Mouse (Mus musculus): ENCODE results near the gene Fbxo34. TPM values are rescaled to one million over a fixed set of nuclear protein-coding genes. Genes with fewer than 3 reads are reported as not detected.

Fbxo34 gene
- polyA plus RNA-seq, 1 experiment from 2014 or later: 26.4 TPM

GRCm38 (mm10) chr14:47444907-47445306 lies 5.3 kb upstream of the Fbxo34 start:
- no peak overlapping the region for H3K4me3 ChIP-seq
- 81% methylated on average over 2 of the region's 2 CpGs for WGBS
- H3K9ac ChIP-seq (replicated peaks): no peak overlapping the region
- no peak overlapping the region for H3K4me2 ChIP-seq (replicated peaks)
- peaks cover 12% of the 10 kb centered on the region for H3K9me3 ChIP-seq
- ATAC-seq (ENCODE audit: low FRiP score, low read depth): no peak
- no peaks in the 10 kb centered on the region for H3K27me3 ChIP-seq
- no peaks in the 10 kb centered on the region for H3K4me1 ChIP-seq
- no peaks in the 10 kb centered on the region for H3K36me3 ChIP-seq
- no peak overlapping the region for H3K27ac ChIP-seq (replicated peaks)

GRCm38 (mm10) chr14:47445331-47446095 lies 4.7 kb upstream of the Fbxo34 start:
- no peak for ATAC-seq (ENCODE audit: low FRiP score, low read depth)
- no peak overlapping the region for H3K4me2 ChIP-seq (replicated peaks)
- peaks cover 6% of the 10 kb centered on the region for H3K9me3 ChIP-seq
- H3K27me3 ChIP-seq: no peaks in the 10 kb centered on the region
- H3K4me1 ChIP-seq: no peaks in the 10 kb centered on the region
- no peak overlapping the region for H3K4me3 ChIP-seq
- no peaks in the 10 kb centered on the region for H3K36me3 ChIP-seq
- H3K9ac ChIP-seq (replicated peaks): no peak overlapping the region
- WGBS: 78% methylated on average over 9 of the region's 9 CpGs
- no peak overlapping the region for H3K27ac ChIP-seq (replicated peaks)

- WGBS: 82% methylated on average over 4 of the region's 4 CpGs
Observed at GRCm38 (mm10) chr14:47459556-47459955, 9.3 kb downstream of the Fbxo34 start.

DNA sequence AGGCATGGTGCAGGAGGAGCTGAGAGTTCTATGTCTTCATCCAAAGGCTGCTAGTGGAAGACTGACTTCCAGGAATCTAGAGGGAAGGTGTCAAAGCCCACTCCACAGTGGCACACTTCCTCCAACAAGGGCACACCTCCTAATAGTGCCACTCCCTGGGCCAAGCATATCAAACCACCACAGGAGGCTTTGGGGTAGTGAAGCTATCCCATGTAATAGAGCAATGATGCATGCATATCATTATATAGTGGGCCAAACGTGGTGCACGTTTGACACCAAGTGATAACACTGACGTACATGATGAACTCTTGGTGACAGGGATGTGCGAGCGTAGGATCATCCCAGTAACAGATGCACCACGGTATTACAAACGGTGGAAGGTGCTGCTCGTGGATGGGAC lies 11.8 kb downstream of the Fbxo34 start:
- no peak overlapping the region for H3K4me2 ChIP-seq (replicated peaks)
- no peaks in the 10 kb centered on the region for H3K4me1 ChIP-seq
- H3K27ac ChIP-seq (replicated peaks): no peak overlapping the region
- no peaks in the 10 kb centered on the region for H3K9me3 ChIP-seq
- ATAC-seq (ENCODE audit: low FRiP score, low read depth): no peak
- H3K36me3 ChIP-seq: no peaks in the 10 kb centered on the region
- WGBS: 94% methylated on average over 8 of the region's 8 CpGs
- H3K27me3 ChIP-seq: no peaks in the 10 kb centered on the region
- no peak overlapping the region for H3K9ac ChIP-seq (replicated peaks)
- H3K4me3 ChIP-seq: no peak overlapping the region

More at GRCm38 (mm10) chr14:47459556-47459955, 9.3 kb downstream of the Fbxo34 start:
- Histone ChIP-seq H3K36me3 (no peaks in the 10 kb centered on the region), H3K27me3 (no peaks in the 10 kb centered on the region), H3K27ac (replicated peaks) (no peak overlapping the region), H3K4me2 (replicated peaks) (no peak overlapping the region), H3K9ac (replicated peaks) (no peak overlapping the region), H3K9me3 (no peaks in the 10 kb centered on the region), H3K4me1 (no peaks in the 10 kb centered on the region), H3K4me3 (no peak overlapping the region)
- ATAC-seq (ENCODE audit: low FRiP score, low read depth): no peak

DNA sequence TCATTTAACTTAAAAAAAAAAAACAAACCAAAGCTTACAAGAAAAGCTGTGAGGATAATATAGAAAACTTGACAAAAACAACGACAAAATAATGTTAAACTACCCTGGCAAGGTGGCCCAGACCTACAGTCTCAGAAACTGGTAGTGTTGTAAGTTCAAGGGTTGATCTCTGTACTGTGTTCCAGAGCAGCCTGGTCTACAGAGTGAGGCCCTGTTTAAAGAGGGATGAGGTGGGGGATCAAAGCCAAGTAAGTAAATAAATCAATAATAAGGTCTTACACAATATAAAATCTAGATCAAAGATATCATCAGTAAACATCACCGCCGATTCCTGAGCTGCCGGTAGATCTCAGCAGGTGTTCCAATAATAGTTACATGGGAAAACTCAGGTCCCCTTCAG lies 12.2 kb downstream of the Fbxo34 start:
- Histone ChIP-seq H3K27me3 (no peaks in the 10 kb centered on the region), H3K9ac (replicated peaks) (no peak overlapping the region), H3K4me1 (no peaks in the 10 kb centered on the region), H3K36me3 (no peaks in the 10 kb centered on the region), H3K4me2 (replicated peaks) (no peak overlapping the region), H3K4me3 (no peak overlapping the region), H3K27ac (replicated peaks) (no peak overlapping the region), H3K9me3 (no peaks in the 10 kb centered on the region)
- 83% methylated on average over 4 of the region's 4 CpGs for WGBS
- no peak for ATAC-seq (ENCODE audit: low FRiP score, low read depth)

GRCm38 (mm10) chr14:47462877-47463460 lies 12.7 kb downstream of the Fbxo34 start:
- Histone ChIP-seq H3K27ac (replicated peaks) (no peak overlapping the region), H3K9ac (replicated peaks) (no peak overlapping the region), H3K4me2 (replicated peaks) (no peak overlapping the region), H3K4me3 (no peak overlapping the region), H3K4me1 (no peaks in the 10 kb centered on the region), H3K36me3 (no peaks in the 10 kb centered on the region), H3K9me3 (no peaks in the 10 kb centered on the region), H3K27me3 (no peaks in the 10 kb centered on the region)
- WGBS: 88% methylated on average over 9 of the region's 9 CpGs
- ATAC-seq (ENCODE audit: low FRiP score, low read depth): no peak

- WGBS: 85% methylated on average over 10 of the region's 10 CpGs
- no peak for ATAC-seq (ENCODE audit: low FRiP score, low read depth)
- Histone ChIP-seq H3K36me3 (no peaks in the 10 kb centered on the region), H3K4me3 (no peak overlapping the region), H3K9ac (replicated peaks) (no peak overlapping the region), H3K27me3 (no peaks in the 10 kb centered on the region), H3K27ac (replicated peaks) (no peak overlapping the region), H3K4me2 (replicated peaks) (no peak overlapping the region), H3K9me3 (no peaks in the 10 kb centered on the region), H3K4me1 (no peaks in the 10 kb centered on the region)
Observed at GRCm38 (mm10) chr14:47464426-47464825, 14.2 kb downstream of the Fbxo34 start.

GRCm38 (mm10) chr14:47465468-47466175 lies 15.4 kb downstream of the Fbxo34 start:
- H3K4me3 ChIP-seq: no peak overlapping the region
- no peak overlapping the region for H3K4me2 ChIP-seq (replicated peaks)
- no peak overlapping the region for H3K9ac ChIP-seq (replicated peaks)
- no peaks in the 10 kb centered on the region for H3K9me3 ChIP-seq
- 64% methylated on average over 7 of the region's 7 CpGs for WGBS
- no peak for ATAC-seq (ENCODE audit: low FRiP score, low read depth)
- H3K27ac ChIP-seq (replicated peaks): no peak overlapping the region
- no peaks in the 10 kb centered on the region for H3K36me3 ChIP-seq
- no peaks in the 10 kb centered on the region for H3K27me3 ChIP-seq
- H3K4me1 ChIP-seq: no peaks in the 10 kb centered on the region

GRCm38 (mm10) chr14:47472359-47472742 lies 22.1 kb downstream of the Fbxo34 start:
- Histone ChIP-seq H3K4me2 (replicated peaks) (peak overlapping the region; percentile 78), H3K27me3 (no peaks in the 10 kb centered on the region), H3K9me3 (no peaks in the 10 kb centered on the region), H3K9ac (replicated peaks) (peak overlapping the region; percentile 97), H3K27ac (replicated peaks) (peak overlapping the region; percentile 90), H3K4me1 (peaks cover 10% of the 10 kb centered on the region), H3K36me3 (no peaks in the 10 kb centered on the region), H3K4me3 (peak overlapping the region; percentile 99)
- peak; percentile 97 for ATAC-seq (ENCODE audit: low FRiP score, low read depth)
- 0% methylated on average over 39 of the region's 40 CpGs for WGBS

DNA sequence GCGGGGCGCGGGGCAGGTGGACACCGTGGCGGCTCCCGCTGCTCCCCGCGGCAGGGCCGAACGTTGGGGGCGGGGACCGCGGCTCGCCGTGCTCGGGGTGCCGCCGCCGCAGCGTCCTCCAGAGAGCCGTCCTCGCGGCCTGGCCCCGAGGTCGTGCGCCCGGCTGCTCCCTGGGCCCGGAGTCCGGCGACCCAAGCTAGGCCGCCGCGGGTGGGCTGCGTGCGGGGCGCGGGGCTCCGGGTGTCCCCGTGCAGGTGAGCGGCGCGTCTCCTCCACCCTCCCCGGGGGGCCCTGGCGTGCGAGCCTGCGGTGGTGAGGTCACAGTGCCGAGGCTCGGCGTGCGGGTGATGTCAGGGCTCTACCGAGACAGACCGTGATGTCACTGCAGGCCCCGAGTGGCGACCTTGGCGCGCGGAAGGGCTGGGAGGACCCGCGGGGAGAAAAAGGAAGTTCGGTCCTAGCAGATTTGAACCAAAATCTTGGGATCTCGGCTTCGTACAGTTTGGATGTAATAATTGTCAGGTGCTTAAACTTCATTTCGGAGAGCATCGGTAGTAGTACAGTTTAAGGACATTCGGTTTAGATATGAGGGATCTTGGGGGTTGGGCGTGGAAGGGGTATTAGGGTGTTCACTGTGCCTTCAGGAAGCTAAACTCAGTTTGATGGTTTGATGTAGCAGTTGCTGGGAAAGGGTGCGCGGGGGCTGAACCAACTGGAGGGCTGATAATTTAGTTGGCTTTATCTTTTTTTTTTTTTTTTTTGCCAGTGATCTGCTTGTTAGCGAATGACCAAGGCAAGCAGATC lies 22.7 kb downstream of the Fbxo34 start:
- Histone ChIP-seq H3K36me3 (no peaks in the 10 kb centered on the region), H3K9ac (replicated peaks) (peak overlapping the region; percentile 97), H3K4me3 (peak overlapping the region; percentile 99), H3K27ac (replicated peaks) (peak overlapping the region; percentile 90), H3K9me3 (no peaks in the 10 kb centered on the region), H3K4me2 (replicated peaks) (peak overlapping the region; percentile 78), H3K27me3 (no peaks in the 10 kb centered on the region), H3K4me1 (peaks cover 10% of the 10 kb centered on the region)
- ATAC-seq (ENCODE audit: low FRiP score, low read depth): no peak; the same call in none of the 2 replicates
- WGBS: 3% methylated on average over 62 of the region's 69 CpGs

GRCm38 (mm10) chr14:47473891-47474290 lies 23.7 kb downstream of the Fbxo34 start:
- no peak for ATAC-seq (ENCODE audit: low FRiP score, low read depth)
- H3K4me3 ChIP-seq: peak overlapping the region; percentile 99; the same call in 1 of the 2 replicates
- H3K4me2 ChIP-seq (replicated peaks): peak overlapping the region; percentile 78
- H3K4me1 ChIP-seq: peaks cover 10% of the 10 kb centered on the region
- H3K27ac ChIP-seq (replicated peaks): no peak overlapping the region
- no peaks in the 10 kb centered on the region for H3K9me3 ChIP-seq
- WGBS: 84% methylated on average over 9 of the region's 9 CpGs
- H3K27me3 ChIP-seq: no peaks in the 10 kb centered on the region
- H3K36me3 ChIP-seq: no peaks in the 10 kb centered on the region
- H3K9ac ChIP-seq (replicated peaks): no peak overlapping the region

Measured in midbrain, embryonic 12.5 days (tissue).